Mouse (Mus musculus): ENCODE data around the gene Cd300e. TPM values are rescaled to one million over a fixed set of nuclear protein-coding genes. Genes with fewer than 3 reads are reported as not detected.
"Not testable (repeated sequence)": the region's sequence is repeated elsewhere in the genome, so short reads cannot be mapped to it uniquely, and the experiment has no call there.

Gene Cd300e
- polyA plus RNA-seq, 1 experiment from 2014 or later, result not detected

GRCm38 (mm10) chr11:115052991-115053390 is 9.0 kb downstream of the Cd300e start:
- no peak for ATAC-seq (ENCODE audit: low read depth)
- H3K36me3 ChIP-seq, result no peaks in the 10 kb centered on the region
- no peak overlapping the region for H3K27ac ChIP-seq (replicated peaks)
- no peak overlapping the region for H3K9ac ChIP-seq
- no peaks in the 10 kb centered on the region for H3K4me1 ChIP-seq (replicated peaks)
- H3K9me3 ChIP-seq, result no peaks in the 10 kb centered on the region
- WGBS, result 90% methylated on average over 1 of the region's 1 CpGs
- no peak overlapping the region for H3K4me3 ChIP-seq
- H3K27me3 ChIP-seq, result peaks cover 12% of the 10 kb centered on the region
- no peak overlapping the region for H3K4me2 ChIP-seq

GRCm38 (mm10) chr11:115052206-115052605 is 9.8 kb downstream of the Cd300e start:
- no peaks in the 10 kb centered on the region for H3K36me3 ChIP-seq
- WGBS, result 5% methylated on average over 9 of the region's 9 CpGs
- ATAC-seq (ENCODE audit: low read depth), result no peak

GRCm38 (mm10) chr11:115049282-115049895 is 12.6 kb downstream of the Cd300e start:
- H3K36me3 ChIP-seq, result no peaks in the 10 kb centered on the region
- no peaks in the 10 kb centered on the region for H3K9me3 ChIP-seq
- H3K4me3 ChIP-seq, result no peak overlapping the region
- no peaks in the 10 kb centered on the region for H3K4me1 ChIP-seq (replicated peaks)
- no peak overlapping the region for H3K27ac ChIP-seq (replicated peaks)
- H3K4me2 ChIP-seq, result no peak overlapping the region
- peaks cover 12% of the 10 kb centered on the region for H3K27me3 ChIP-seq
- H3K9ac ChIP-seq, result no peak overlapping the region
- no peak for ATAC-seq (ENCODE audit: low read depth)
- WGBS, result 52% methylated on average over 3 of the region's 3 CpGs

More at GRCm38 (mm10) chr11:115052206-115052605, 9.8 kb downstream of the Cd300e start:
- Histone ChIP-seq H3K4me1 (replicated peaks) (no peaks in the 10 kb centered on the region), H3K4me2 (no peak overlapping the region), H3K9ac (no peak overlapping the region), H3K27ac (replicated peaks) (no peak overlapping the region), H3K9me3 (no peaks in the 10 kb centered on the region), H3K4me3 (no peak overlapping the region), H3K27me3 (peaks cover 12% of the 10 kb centered on the region)

- H3K36me3 ChIP-seq, result no peaks in the 10 kb centered on the region
- 79% methylated on average over 2 of the region's 2 CpGs for WGBS
- no peak within 1 kb of the TSS for H3K4me2 ChIP-seq
- H3K27ac ChIP-seq (replicated peaks), result no peak within 1 kb of the TSS
- H3K9ac ChIP-seq, result no peak within 1 kb of the TSS
- H3K27me3 ChIP-seq, result peaks cover 12% of the 10 kb centered on the region
- H3K4me1 ChIP-seq (replicated peaks), result no peaks in the 10 kb centered on the region
- no peak within 1 kb of the TSS for H3K4me3 ChIP-seq
- H3K9me3 ChIP-seq, result no peaks in the 10 kb centered on the region
- ATAC-seq (ENCODE audit: low read depth), result no peak
Observed at GRCm38 (mm10) chr11:115048259-115048658, 13.7 kb downstream of the Cd300e start, which contains the start of gene Cd300ld3. Gene Cd300ld3 (minus strand): TSS chr11:115048409.

GRCm38 (mm10) chr11:115037669-115038068 is 24.3 kb downstream of the Cd300e start, which contains the start of gene Cd300ld5:
Gene Cd300ld5 (minus strand): TSS chr11:115037769.
- WGBS, result no CpG with 5 or more reads among the region's 6 CpGs
- not testable (repeated sequence) for H3K27me3 ChIP-seq; H3K4me1 ChIP-seq (replicated peaks); H3K9me3 ChIP-seq; H3K4me2 ChIP-seq; H3K9ac ChIP-seq; ATAC-seq (ENCODE audit: low read depth); H3K36me3 ChIP-seq; H3K4me3 ChIP-seq; H3K27ac ChIP-seq (replicated peaks)

GRCm38 (mm10) chr11:115026912-115027311 is 35.1 kb downstream of the Cd300e start, which contains the start of gene Cd300ld4:
Gene Cd300ld4 (minus strand): TSS chr11:115027012.
- H3K4me2 ChIP-seq; H3K9ac ChIP-seq; ATAC-seq (ENCODE audit: low read depth); H3K27ac ChIP-seq (replicated peaks); H3K36me3 ChIP-seq; H3K9me3 ChIP-seq; H3K4me1 ChIP-seq (replicated peaks); H3K27me3 ChIP-seq; H3K4me3 ChIP-seq: not testable (repeated sequence)
- no CpG with 5 or more reads among the region's 6 CpGs for WGBS

GRCm38 (mm10) chr11:115016093-115016492 is 45.9 kb downstream of the Cd300e start, which contains the start of gene Cd300ld2:
Gene Cd300ld2 (minus strand): TSS chr11:115016193.
- not testable (repeated sequence) for H3K9ac ChIP-seq; H3K4me1 ChIP-seq (replicated peaks); H3K27me3 ChIP-seq; H3K36me3 ChIP-seq; H3K4me2 ChIP-seq; ATAC-seq (ENCODE audit: low read depth); H3K27ac ChIP-seq (replicated peaks); H3K9me3 ChIP-seq; H3K4me3 ChIP-seq
- WGBS, result no CpG with 5 or more reads among the region's 7 CpGs

GRCm38 (mm10) chr11:115004070-115004469 is 57.9 kb downstream of the Cd300e start:
- WGBS, result 85% methylated on average over 5 of the region's 5 CpGs
- Histone ChIP-seq H3K27me3 (no peaks in the 10 kb centered on the region), H3K4me1 (replicated peaks) (no peaks in the 10 kb centered on the region), H3K9me3 (no peaks in the 10 kb centered on the region), H3K36me3 (no peaks in the 10 kb centered on the region), H3K9ac (no peak overlapping the region), H3K27ac (replicated peaks) (no peak overlapping the region), H3K4me3 (no peak overlapping the region), H3K4me2 (no peak overlapping the region)
- ATAC-seq (ENCODE audit: low read depth), result no peak

Other genes starting within 250 kb of the Cd300e start
- gene Gprc5c, start 211.0 kb downstream of the Cd300e start, polyA plus RNA-seq (2015; fragmentation: Nextera tagmentation; extraction: Ambion mirVana), result 14.2 and 15.6 TPM in 2 replicates
- 1.2 and 2.8 TPM in 2 replicates for gene Cd300a, start 172.1 kb downstream of the Cd300e start, polyA plus RNA-seq (2015; fragmentation: Nextera tagmentation; extraction: Ambion mirVana)
- 0.14 and 0.15 TPM in 2 replicates for gene Cd300lb, start 127.8 kb downstream of the Cd300e start, polyA plus RNA-seq (2015; fragmentation: Nextera tagmentation; extraction: Ambion mirVana)
- gene Cd300c, start 93.0 kb downstream of the Cd300e start, polyA plus RNA-seq (2015; fragmentation: Nextera tagmentation; extraction: Ambion mirVana), result not detected in 2 replicates
- gene Cd300ld, start 72.3 kb downstream of the Cd300e start, polyA plus RNA-seq (2015; fragmentation: Nextera tagmentation; extraction: Ambion mirVana), result 0.22 TPM in 1 of 2 replicates, not detected in the other
- gene Cd300c2, start 60.3 kb downstream of the Cd300e start, polyA plus RNA-seq (2015; fragmentation: Nextera tagmentation; extraction: Ambion mirVana), result 1.5 and 1.9 TPM in 2 replicates
- gene Cd300ld2, start 46.0 kb downstream of the Cd300e start, polyA plus RNA-seq (2015; fragmentation: Nextera tagmentation; extraction: Ambion mirVana), result not detected in 2 replicates
- not detected in 2 replicates for gene Cd300ld4, start 35.2 kb downstream of the Cd300e start, polyA plus RNA-seq (2015; fragmentation: Nextera tagmentation; extraction: Ambion mirVana)
- gene Cd300ld5, start 24.4 kb downstream of the Cd300e start, polyA plus RNA-seq (2015; fragmentation: Nextera tagmentation; extraction: Ambion mirVana), result not detected in 2 replicates
- gene Cd300ld3, start 13.8 kb downstream of the Cd300e start, polyA plus RNA-seq (2015; fragmentation: Nextera tagmentation; extraction: Ambion mirVana), result not detected in 2 replicates
- gene Rab37, start 29.3 kb upstream of the Cd300e start, polyA plus RNA-seq (2015; fragmentation: Nextera tagmentation; extraction: Ambion mirVana), result 0.69 and 1.1 TPM in 2 replicates
- 0.14 TPM in 1 of 2 replicates, not detected in the other for gene Cd300lf, start 71.8 kb upstream of the Cd300e start, polyA plus RNA-seq (2015; fragmentation: Nextera tagmentation; extraction: Ambion mirVana)
- 50.6 and 58.1 TPM in 2 replicates for gene Slc9a3r1, start 101.2 kb upstream of the Cd300e start, polyA plus RNA-seq (2015; fragmentation: Nextera tagmentation; extraction: Ambion mirVana)
- gene Tmem104, start 125.3 kb upstream of the Cd300e start, polyA plus RNA-seq (2015; fragmentation: Nextera tagmentation; extraction: Ambion mirVana), result 11.6 and 11.8 TPM in 2 replicates
- gene Nat9, start 125.7 kb upstream of the Cd300e start, polyA plus RNA-seq (2015; fragmentation: Nextera tagmentation; extraction: Ambion mirVana), result 16.3 and 24.1 TPM in 2 replicates
- 0.55 and 0.57 TPM in 2 replicates for gene Grin2c, start 205.1 kb upstream of the Cd300e start, polyA plus RNA-seq (2015; fragmentation: Nextera tagmentation; extraction: Ambion mirVana)
- 19.4 and 20.4 TPM in 2 replicates for gene Fdxr, start 214.9 kb upstream of the Cd300e start, polyA plus RNA-seq (2015; fragmentation: Nextera tagmentation; extraction: Ambion mirVana)
- 0.65 and 1.1 TPM in 2 replicates for gene Fads6, start 235.5 kb upstream of the Cd300e start, polyA plus RNA-seq (2015; fragmentation: Nextera tagmentation; extraction: Ambion mirVana)
- not detected in 2 replicates for gene Otop2, start 245.0 kb upstream of the Cd300e start, polyA plus RNA-seq (2015; fragmentation: Nextera tagmentation; extraction: Ambion mirVana)

All from neural tube, embryonic 13.5 days (tissue).